Mouse (Mus musculus) testis, adult 2 months (tissue): Measurements from ENCODE around the gene Nat8f5. TPM values are rescaled to one million over a fixed set of nuclear protein-coding genes. Genes with fewer than 3 reads are reported as not detected.

Source experiments
- H3K27ac ChIP-seq: fragments of 200-500 bp; 2 replicates; pipeline ENCODE4 v1.5.1; 2012; ENCODE audit warnings: low read depth, low read length; ENCODE audit not compliant: control insufficient read depth, insufficient read depth
- H3K27me3 ChIP-seq: fragments of 200-500 bp; 2 replicates; pipeline ENCODE4 v1.6.1; 2012; ENCODE audit warnings: mild to moderate bottlenecking, low read length, moderate library complexity; ENCODE audit not compliant: control insufficient read depth, insufficient read depth
- H3K36me3 ChIP-seq: fragments of 200-500 bp; 2 replicates; pipeline ENCODE4 v1.6.1; 2012; ENCODE audit warnings: mild to moderate bottlenecking, low read length; ENCODE audit not compliant: control insufficient read depth, insufficient read depth
- H3K4me1 ChIP-seq: fragments of 200-500 bp; 2 replicates; pipeline ENCODE4 v1.6.1; 2012; ENCODE audit warnings: low read length; ENCODE audit not compliant: control insufficient read depth, insufficient read depth
- H3K4me3 ChIP-seq: fragments of 200-500 bp; 2 replicates; pipeline ENCODE4 v1.5.1; 2012; ENCODE audit warnings: low read depth, mild to moderate bottlenecking, low read length, moderate library complexity, mixed read lengths; ENCODE audit not compliant: control insufficient read depth
- CTCF ChIP-seq: fragments of 200-500 bp; IDR thresholded peaks from 2 replicates; pipeline ENCODE4 v1.5.1; 2012; ENCODE audit warnings: low read depth, mild to moderate bottlenecking, inconsistent platforms, low read length, moderate library complexity; ENCODE audit not compliant: control insufficient read depth, insufficient read depth, insufficient replicate concordance
- POLR2A ChIP-seq: fragments of 200-500 bp; IDR thresholded peaks from 2 replicates; pipeline ENCODE4 v1.6.1; 2012; ENCODE audit warnings: low read depth, mild to moderate bottlenecking, inconsistent platforms, low read length, moderate library complexity; ENCODE audit not compliant: control insufficient read depth
- polyA plus RNA-seq: library from polyadenylated mRNA; depleted of rRNA; stranded (reverse); fragments of >200 nt; gene quantifications from 2 replicates; pipeline ENCODE4 v1.2.3, GENCODE M21; 2012

Gene Nat8f5
- polyA plus RNA-seq, 1 experiment, result 2.9 TPM

GRCm38 (mm10) chr6:85863136-85863535, 42.4 kb upstream of the Nat8f5 start:
- Histone ChIP-seq H3K27ac (peak overlapping the region; percentile 17; the same call in 1 of the 2 replicates), H3K4me3 (no peak overlapping the region), H3K4me1 (no peaks in the 10 kb centered on the region), H3K36me3 (no peaks in the 10 kb centered on the region), H3K27me3 (no peaks in the 10 kb centered on the region)
- TF ChIP-seq POLR2A, result no peak

GRCm38 (mm10) chr6:85862565-85862964, 41.8 kb upstream of the Nat8f5 start:
- TF ChIP-seq POLR2A (no peak), CTCF (no peak)
- Histone ChIP-seq H3K27me3 (no peaks in the 10 kb centered on the region), H3K36me3 (no peaks in the 10 kb centered on the region), H3K27ac (peak overlapping the region; percentile 62; the same call in 1 of the 2 replicates), H3K4me1 (no peaks in the 10 kb centered on the region), H3K4me3 (no peak overlapping the region)

- Histone ChIP-seq H3K4me3 (no peak overlapping the region), H3K27ac (no peak overlapping the region), H3K4me1 (no peaks in the 10 kb centered on the region), H3K36me3 (no peaks in the 10 kb centered on the region), H3K27me3 (no peaks in the 10 kb centered on the region)
- TF ChIP-seq POLR2A, result no peak
- TF ChIP-seq CTCF, result no peak
Measured at GRCm38 (mm10) chr6:85861247-85861646, 40.5 kb upstream of the Nat8f5 start.

GRCm38 (mm10) chr6:85856194-85856678, 35.5 kb upstream of the Nat8f5 start:
- no peak for TF ChIP-seq POLR2A
- no peak for TF ChIP-seq CTCF
- Histone ChIP-seq H3K27me3 (no peaks in the 10 kb centered on the region), H3K27ac (peak overlapping the region; percentile 55), H3K4me3 (no peak overlapping the region), H3K4me1 (no peaks in the 10 kb centered on the region), H3K36me3 (no peaks in the 10 kb centered on the region)

- Histone ChIP-seq H3K4me1 (no peaks in the 10 kb centered on the region), H3K36me3 (no peaks in the 10 kb centered on the region), H3K27me3 (no peaks in the 10 kb centered on the region), H3K27ac (no peak overlapping the region), H3K4me3 (no peak overlapping the region)
- TF ChIP-seq CTCF (no peak), POLR2A (no peak)
Measured at GRCm38 (mm10) chr6:85853481-85853880, 32.7 kb upstream of the Nat8f5 start.

GRCm38 (mm10) chr6:85851062-85851773, 30.4 kb upstream of the Nat8f5 start:
- no peak for TF ChIP-seq POLR2A
- no peak for TF ChIP-seq CTCF
- no peaks in the 10 kb centered on the region for H3K27me3 ChIP-seq
- no peaks in the 10 kb centered on the region for H3K36me3 ChIP-seq
- no peaks in the 10 kb centered on the region for H3K4me1 ChIP-seq
- no peak overlapping the region for H3K27ac ChIP-seq
- no peak overlapping the region for H3K4me3 ChIP-seq

- Histone ChIP-seq H3K36me3 (no peaks in the 10 kb centered on the region), H3K27ac (no peak overlapping the region), H3K4me1 (no peaks in the 10 kb centered on the region), H3K4me3 (no peak overlapping the region), H3K27me3 (no peaks in the 10 kb centered on the region)
- no peak for TF ChIP-seq POLR2A
- no peak for TF ChIP-seq CTCF
Measured at GRCm38 (mm10) chr6:85849240-85849639, 28.5 kb upstream of the Nat8f5 start.
